Mouse (Mus musculus) heart, embryonic 16.5 days (tissue): ENCODE data around the gene Ank2. TPM values are rescaled to one million over a fixed set of nuclear protein-coding genes. Genes with fewer than 3 reads are reported as not detected.

ENCODE experiments used
- ATAC-seq: fragments of 200-750 bp; cut with Nextera tagmentation; replicated peaks from 2 replicates; pipeline ENCODE4 v1.8.0; 2017; ENCODE audit warnings: moderate number of reproducible peaks; ENCODE audit not compliant: insufficient read depth, low FRiP score; ENCODE audit errors: extremely low read depth
- H3K27ac ChIP-seq: fragments of 300-500 bp; sonication (generic); 2 replicates; pipeline ENCODE4 v1.5.1; 2014; ENCODE audit warnings: mild to moderate bottlenecking, low read length, control low read depth, moderate library complexity
- H3K27me3 ChIP-seq: fragments of 300-500 bp; sonication (generic); 2 replicates; pipeline ENCODE4 v1.6.1; 2014; ENCODE audit warnings: low read length, mixed read lengths; ENCODE audit not compliant: control insufficient read depth, insufficient read depth
- H3K36me3 ChIP-seq: fragments of 300-500 bp; sonication (generic); 2 replicates; pipeline ENCODE4 v1.6.1; 2014; ENCODE audit not compliant: control insufficient read depth, insufficient read depth
- H3K4me1 ChIP-seq: fragments of 300-500 bp; sonication (generic); 2 replicates; pipeline ENCODE4 v1.6.1; 2014; ENCODE audit warnings: low read length, mixed read lengths; ENCODE audit not compliant: control insufficient read depth, insufficient read depth
- H3K4me2 ChIP-seq: fragments of 300-500 bp; sonication (generic); 2 replicates; pipeline ENCODE4 v1.6.1; 2014; ENCODE audit warnings: low read depth, mild to moderate bottlenecking, control low read depth, low read length
- H3K4me3 ChIP-seq: fragments of 300-500 bp; sonication (generic); 2 replicates; pipeline ENCODE4 v1.5.1; 2014; ENCODE audit warnings: mild to moderate bottlenecking, control low read depth, low read length
- H3K9ac ChIP-seq: fragments of 300-500 bp; sonication (generic); 2 replicates; pipeline ENCODE4 v1.6.1; 2014; ENCODE audit warnings: low read length, control low read depth
- H3K9me3 ChIP-seq: fragments of 300-500 bp; sonication (generic); replicated peaks from 2 replicates; pipeline ENCODE4 v1.6.1; 2016; ENCODE audit warnings: low read length; ENCODE audit not compliant: control insufficient read depth
- WGBS: fragments of 180-500 bp; shearing (Covaris S2); extraction: QIAGEN DNeasy Blood & Tissue Kit; methylation state at CpG from one replicate; pipeline ENCODE4 v1.1.7; 2014; 5-methylcytosine and 5-hydroxymethylcytosine counted together
- polyA plus RNA-seq: library from polyadenylated mRNA; unstranded; fragments of >200 nt; fragmentation: Nextera tagmentation; extraction: Ambion mirVana; gene quantifications from 2 replicates; pipeline ENCODE4 v1.2.1, GENCODE M21; 2015

The Ank2 gene
- polyA plus RNA-seq, 1 experiment from 2014 or later: 38.9 TPM

DNA sequence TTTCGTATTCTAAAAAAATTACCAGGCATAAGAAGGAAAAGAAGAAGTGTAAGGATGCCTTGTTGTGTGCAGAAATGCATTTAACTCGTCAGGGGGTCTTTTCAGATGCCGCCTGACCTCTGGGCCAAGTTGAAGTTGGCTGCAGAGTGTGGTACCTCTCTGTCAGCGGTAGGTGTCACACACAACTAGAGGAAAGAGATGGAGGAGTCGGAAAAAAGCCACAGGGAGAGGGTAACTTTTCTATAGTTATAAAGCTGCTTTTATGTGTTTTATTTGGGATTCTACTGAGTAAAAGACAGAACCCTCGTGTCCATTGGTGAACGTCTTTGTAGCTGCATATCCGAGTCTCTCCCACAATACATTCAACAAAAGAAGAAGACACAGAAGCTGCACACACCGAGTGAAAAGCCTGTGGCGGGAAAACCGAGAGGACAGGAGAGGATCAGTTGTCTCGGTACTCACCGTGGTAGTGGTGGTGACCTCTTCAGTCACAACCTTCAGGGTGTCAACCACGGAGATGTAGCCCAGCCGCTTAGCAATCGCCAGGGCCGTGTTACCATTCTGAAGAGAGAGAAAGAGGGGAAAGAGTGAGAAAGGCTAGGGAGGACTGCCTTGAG lies 501.7 kb downstream of the Ank2 start:
- Histone ChIP-seq H3K4me1 (no peaks in the 10 kb centered on the region), H3K4me2 (peak overlapping the region; percentile 28), H3K4me3 (peak overlapping the region; percentile 2; the same call in 1 of the 2 replicates), H3K9me3 (no peaks in the 10 kb centered on the region), H3K27me3 (no peaks in the 10 kb centered on the region), H3K9ac (no peak overlapping the region), H3K36me3 (no peaks in the 10 kb centered on the region), H3K27ac (peak overlapping the region; percentile 4; the same call in 1 of the 2 replicates)
- WGBS: 27% methylated on average over 17 of the region's 17 CpGs
- ATAC-seq: no peak; the same call in 1 of the 2 replicates

- H3K4me2 ChIP-seq: no peak overlapping the region
Measured at GRCm38 (mm10) chr3:126996721-126997120, 502.4 kb downstream of the Ank2 start.

GRCm38 (mm10) chr3:126995970-126996369 lies 503.2 kb downstream of the Ank2 start:
- no peaks in the 10 kb centered on the region for H3K36me3 ChIP-seq
- WGBS: 78% methylated on average over 4 of the region's 4 CpGs

More at GRCm38 (mm10) chr3:126996721-126997120, 502.4 kb downstream of the Ank2 start:
- no peak overlapping the region for H3K9ac ChIP-seq
- H3K9me3 ChIP-seq: no peaks in the 10 kb centered on the region
- H3K27ac ChIP-seq: no peak overlapping the region
- ATAC-seq: no peak
- no peaks in the 10 kb centered on the region for H3K27me3 ChIP-seq
- H3K4me3 ChIP-seq: no peak overlapping the region
- WGBS: 77% methylated on average over 8 of the region's 8 CpGs
- H3K4me1 ChIP-seq: no peaks in the 10 kb centered on the region
- H3K36me3 ChIP-seq: no peaks in the 10 kb centered on the region

DNA sequence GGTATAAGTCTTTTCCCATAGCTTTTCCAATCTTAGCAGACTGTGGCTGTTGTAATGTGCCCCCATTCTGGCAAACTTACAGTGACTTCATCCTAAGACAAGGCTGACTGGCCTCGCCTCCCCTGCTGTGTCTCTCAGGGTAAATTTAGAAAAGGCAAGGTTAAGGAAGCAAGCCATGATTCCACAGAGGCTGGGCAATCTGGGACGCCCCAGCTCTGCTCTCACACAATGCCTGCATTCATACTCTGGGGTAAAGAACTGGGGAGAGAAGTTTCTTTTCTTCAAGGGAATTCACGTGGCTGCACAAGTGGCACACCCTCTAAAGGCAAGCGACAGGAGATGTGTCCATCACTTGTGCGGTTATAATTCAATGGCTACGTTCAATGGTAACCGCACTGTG lies 505.0 kb downstream of the Ank2 start:
- H3K9ac ChIP-seq: no peak overlapping the region
- WGBS: 74% methylated on average over 7 of the region's 7 CpGs

More at GRCm38 (mm10) chr3:126995970-126996369, 503.2 kb downstream of the Ank2 start:
- ATAC-seq: no peak
- no peaks in the 10 kb centered on the region for H3K9me3 ChIP-seq
- H3K27ac ChIP-seq: no peak overlapping the region
- no peak overlapping the region for H3K4me3 ChIP-seq
- H3K9ac ChIP-seq: no peak overlapping the region
- no peaks in the 10 kb centered on the region for H3K27me3 ChIP-seq
- no peak overlapping the region for H3K4me2 ChIP-seq
- no peaks in the 10 kb centered on the region for H3K4me1 ChIP-seq

GRCm38 (mm10) chr3:126989936-126990335 lies 509.2 kb downstream of the Ank2 start:
- no peak overlapping the region for H3K9ac ChIP-seq
- H3K36me3 ChIP-seq: no peaks in the 10 kb centered on the region
- no peak overlapping the region for H3K27ac ChIP-seq
- H3K4me1 ChIP-seq: 0 out of 2 replicates have a peak, but pooled peaks cover 2% of the 10 kb centered on the region
- no peak overlapping the region for H3K4me3 ChIP-seq
- 0 out of 2 replicates have a peak, but pooled peaks have one; percentile 55 for ATAC-seq
- no peaks in the 10 kb centered on the region for H3K27me3 ChIP-seq
- WGBS: 57% methylated on average over 3 of the region's 3 CpGs
- H3K4me2 ChIP-seq: no peak overlapping the region
- no peaks in the 10 kb centered on the region for H3K9me3 ChIP-seq

More for the DNA sequence above, 505.0 kb downstream of the Ank2 start:
- no peak overlapping the region for H3K4me3 ChIP-seq
- no peak for ATAC-seq
- H3K36me3 ChIP-seq: no peaks in the 10 kb centered on the region
- no peak overlapping the region for H3K27ac ChIP-seq
- no peak overlapping the region for H3K4me2 ChIP-seq
- H3K4me1 ChIP-seq: 0 out of 2 replicates have a peak, but pooled peaks cover 2% of the 10 kb centered on the region
- no peaks in the 10 kb centered on the region for H3K27me3 ChIP-seq
- H3K9me3 ChIP-seq: no peaks in the 10 kb centered on the region

GRCm38 (mm10) chr3:126986687-126987086 lies 512.5 kb downstream of the Ank2 start:
- no peak for ATAC-seq
- H3K4me2 ChIP-seq: no peak overlapping the region
- no peaks in the 10 kb centered on the region for H3K27me3 ChIP-seq
- no peak overlapping the region for H3K27ac ChIP-seq
- H3K4me1 ChIP-seq: 0 out of 2 replicates have a peak, but pooled peaks cover 2% of the 10 kb centered on the region
- no peak overlapping the region for H3K9ac ChIP-seq
- 0 out of 2 replicates have a peak, but pooled peaks cover 2% of the 10 kb centered on the region for H3K36me3 ChIP-seq
- no peaks in the 10 kb centered on the region for H3K9me3 ChIP-seq
- 68% methylated on average over 3 of the region's 3 CpGs for WGBS
- H3K4me3 ChIP-seq: no peak overlapping the region

- Histone ChIP-seq H3K36me3 (0 out of 2 replicates have a peak, but pooled peaks cover 5% of the 10 kb centered on the region), H3K4me1 (no peaks in the 10 kb centered on the region), H3K9me3 (no peaks in the 10 kb centered on the region), H3K27ac (no peak overlapping the region), H3K4me2 (no peak overlapping the region), H3K4me3 (no peak overlapping the region), H3K27me3 (no peaks in the 10 kb centered on the region), H3K9ac (no peak overlapping the region)
- ATAC-seq: no peak
- whole genome bisulfite sequencing: 87% methylated on average over 5 of the region's 5 CpGs
Measured at GRCm38 (mm10) chr3:126982814-126983213, 516.3 kb downstream of the Ank2 start.

- H3K36me3 ChIP-seq: 0 out of 2 replicates have a peak, but pooled peaks cover 5% of the 10 kb centered on the region
- H3K9me3 ChIP-seq: no peaks in the 10 kb centered on the region
- no peak overlapping the region for H3K9ac ChIP-seq
- no peak overlapping the region for H3K4me3 ChIP-seq
- H3K27ac ChIP-seq: no peak overlapping the region
- no peaks in the 10 kb centered on the region for H3K4me1 ChIP-seq
- H3K27me3 ChIP-seq: no peaks in the 10 kb centered on the region
- no peak overlapping the region for H3K4me2 ChIP-seq
- 73% methylated on average over 3 of the region's 3 CpGs for WGBS
- no peak for ATAC-seq
Measured at GRCm38 (mm10) chr3:126981163-126981562, 518.0 kb downstream of the Ank2 start.

GRCm38 (mm10) chr3:126979635-126980034 lies 519.5 kb downstream of the Ank2 start:
- H3K4me1 ChIP-seq: no peaks in the 10 kb centered on the region
- no peaks in the 10 kb centered on the region for H3K27me3 ChIP-seq
- no peaks in the 10 kb centered on the region for H3K9me3 ChIP-seq
- no peak overlapping the region for H3K4me2 ChIP-seq
- ATAC-seq: no peak
- no peak overlapping the region for H3K4me3 ChIP-seq
- 0 out of 2 replicates have a peak, but pooled peaks cover 5% of the 10 kb centered on the region for H3K36me3 ChIP-seq
- no peak overlapping the region for H3K27ac ChIP-seq
- H3K9ac ChIP-seq: no peak overlapping the region
- WGBS: 81% methylated on average over 3 of the region's 3 CpGs
